Mouse (Mus musculus) kidney, adult 2 months (tissue): ENCODE results near the gene Gm17542.

Experiments used
- CTCF ChIP-seq: fragments of 200-500 bp; conservative IDR thresholded peaks from 2 replicates; pipeline ENCODE4 v1.5.1; 2011; ENCODE audit warnings: low read depth, mild to moderate bottlenecking, control low read depth, low read length, moderate library complexity, mixed read lengths; ENCODE audit not compliant: insufficient read depth, insufficient read length
- POLR2A ChIP-seq: fragments of 200-500 bp; IDR thresholded peaks from one replicate; pipeline ENCODE4 v1.6.1; 2011; ENCODE audit warnings: low read depth, low read length, control low read depth

- TF ChIP-seq CTCF (no peak), POLR2A (no peak)
Observed at GRCm38 (mm10) chr10:58714789-58715148, 3.2 kb downstream of the Gm17542 start.
